Mouse (Mus musculus) megakaryocyte progenitor cell, adult 5-6 weeks (primary cell): ENCODE data around the gene Agl. TPM values are rescaled to one million over a fixed set of nuclear protein-coding genes. Genes with fewer than 3 reads are reported as not detected.

Source experiments
- ATAC-seq: replicated peaks from 2 replicates; pipeline ENCODE4 v1.8.0; 2016; ENCODE audit warnings: mild to moderate bottlenecking, moderate TSS enrichment, inconsistent platforms; ENCODE audit not compliant: poor library complexity
- total RNA-seq, 2 experiments: library from RNA; stranded (forward) in 1 of 2; stranded (reverse) in 1 of 2; fragments of 157-497, 149-512 nt in 1 of 2; fragments of 200-1000 nt in 1 of 2; gene quantifications; 2 replicates each; pipeline versions ENCODE4 v1.2.3 to v1.2.4; 2015 to 2017

Agl gene
- total RNA-seq (2015), result 12.8 and 15.5 TPM in 2 replicates
- total RNA-seq (2017), result 10.4 and 14.0 TPM in 2 replicates

GRCm38 (mm10) chr3:116807811-116808506 lies at the start of gene Agl:
Agl (minus strand) TSS chr3:116808166.
- peak; percentile 95 for ATAC-seq

GRCm38 (mm10) chr3:116857611-116858010 lies 49.6 kb upstream of the Agl start:
- peak; percentile 58 for ATAC-seq

GRCm38 (mm10) chr3:116852421-116852820 lies 44.5 kb upstream of the Agl start:
- ATAC-seq, result no peak

- no peak for ATAC-seq
Measured at GRCm38 (mm10) chr3:116850376-116850775, 42.4 kb upstream of the Agl start.

GRCm38 (mm10) chr3:116848936-116849335 lies 41.0 kb upstream of the Agl start:
- peak; percentile 35; the same call in 1 of the 2 replicates for ATAC-seq

- no peak for ATAC-seq
Measured at GRCm38 (mm10) chr3:116848099-116848498, 40.1 kb upstream of the Agl start.

- 0 out of 2 replicates have a peak, but pooled peaks have one; percentile 10 for ATAC-seq
Measured at GRCm38 (mm10) chr3:116846084-116846483, 38.1 kb upstream of the Agl start.

- ATAC-seq, result peak; percentile 87
Measured at GRCm38 (mm10) chr3:116844880-116845579, 37.1 kb upstream of the Agl start.

- no peak for ATAC-seq
Measured at GRCm38 (mm10) chr3:116841311-116841710, 33.3 kb upstream of the Agl start.

- no peak for ATAC-seq
Measured at GRCm38 (mm10) chr3:116836681-116837475, 28.9 kb upstream of the Agl start.

- peak; percentile 99 for ATAC-seq
Measured at GRCm38 (mm10) chr3:116835770-116836680, 28.1 kb upstream of the Agl start.

GRCm38 (mm10) chr3:116835350-116835749 lies 27.4 kb upstream of the Agl start:
- no peak for ATAC-seq

- ATAC-seq, result no peak
Measured at GRCm38 (mm10) chr3:116834241-116834640, 26.3 kb upstream of the Agl start.

GRCm38 (mm10) chr3:116833491-116833890 lies 25.5 kb upstream of the Agl start:
- no peak for ATAC-seq

GRCm38 (mm10) chr3:116832526-116833310 lies 24.8 kb upstream of the Agl start:
- ATAC-seq, result no peak

- no peak for ATAC-seq
Measured at GRCm38 (mm10) chr3:116831324-116831723, 23.4 kb upstream of the Agl start.

- ATAC-seq, result peak; percentile 95
Measured at GRCm38 (mm10) chr3:116829274-116829920, 21.4 kb upstream of the Agl start.

- ATAC-seq, result no peak
Measured at GRCm38 (mm10) chr3:116826471-116827215, 18.7 kb upstream of the Agl start.
